Mouse (Mus musculus): ENCODE data around the gene Slc3a2.

The Slc3a2 gene

DNA sequence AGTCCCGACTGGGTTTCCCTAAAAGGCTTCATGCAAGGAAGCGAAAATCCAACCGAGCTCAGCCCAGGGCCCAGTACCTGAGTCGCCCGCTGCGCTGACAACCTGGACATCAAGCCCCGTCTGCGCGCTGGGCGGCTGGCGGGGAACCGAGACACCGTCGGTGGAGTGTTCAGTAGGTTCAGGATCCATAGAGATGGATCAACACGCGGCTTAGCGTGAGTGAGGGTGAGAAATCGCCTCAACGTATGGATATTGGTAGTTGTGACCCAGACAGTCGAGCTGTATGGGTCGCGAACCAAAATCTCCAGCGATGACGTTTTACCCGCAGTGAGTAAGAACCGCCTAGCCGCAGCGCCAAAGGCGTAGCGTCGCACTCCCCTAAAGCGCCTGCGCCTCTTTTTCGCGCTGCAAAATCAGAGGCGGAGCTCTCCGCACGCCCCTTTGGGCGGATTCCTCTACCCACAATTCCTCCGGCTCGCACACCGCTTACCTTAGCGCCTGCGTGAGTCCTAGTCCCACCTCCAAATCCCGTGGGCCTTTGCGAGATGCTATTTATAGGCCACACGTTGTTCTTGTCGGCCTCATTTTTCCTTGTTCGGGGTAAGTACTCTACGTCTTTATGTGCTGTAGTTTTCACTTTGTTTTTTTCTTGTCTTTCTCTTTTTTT is at the start of gene Slc3a2:
Gene Slc3a2 (minus strand): TSS at position 463 of the 667 bp plus-strand sequence.
- peak; percentile 98 for DNase-seq (ENCODE audit: extremely low spot score, low read depth, low spot score)

DNA sequence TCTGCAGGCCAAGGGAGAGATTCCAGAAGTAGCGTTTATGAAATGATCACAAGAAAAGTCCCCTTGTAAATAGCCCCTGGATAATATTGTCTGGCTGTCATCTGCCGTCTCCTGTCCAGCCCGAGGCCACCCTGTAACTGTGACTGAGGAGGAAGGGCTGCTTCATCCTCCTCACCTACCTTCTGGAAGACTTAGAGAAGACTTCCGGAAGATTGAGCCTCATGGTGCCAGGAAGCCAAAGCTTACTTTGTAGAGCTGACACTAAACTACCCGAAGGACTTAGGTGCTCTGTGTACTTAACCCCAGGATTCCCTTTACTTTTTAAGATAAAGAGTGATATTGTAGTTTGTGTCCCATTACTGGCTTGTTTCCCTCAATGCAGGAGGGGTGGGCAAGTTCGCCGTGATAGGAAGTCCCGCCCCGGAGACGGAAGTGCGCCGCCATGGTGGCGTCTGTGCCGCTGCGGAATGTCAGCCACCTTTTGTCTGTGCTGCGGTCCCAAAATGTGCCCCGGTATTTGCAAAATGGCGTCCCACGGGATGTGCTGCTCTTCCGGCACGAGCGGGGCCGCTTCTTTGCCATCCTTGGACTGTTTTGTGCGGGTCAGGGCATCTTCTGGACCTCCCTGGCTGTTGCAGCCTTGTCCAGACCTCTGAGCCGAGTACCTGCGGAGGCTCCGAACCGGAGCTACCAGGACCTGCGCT is 47.5 kb upstream of the Slc3a2 start, which contains the start of gene Tmem223:
Gene Tmem223 (plus strand): TSS at position 430 of the 704 bp plus-strand sequence.
- DNase-seq (ENCODE audit: extremely low spot score, low read depth, low spot score): no peak

DNA sequence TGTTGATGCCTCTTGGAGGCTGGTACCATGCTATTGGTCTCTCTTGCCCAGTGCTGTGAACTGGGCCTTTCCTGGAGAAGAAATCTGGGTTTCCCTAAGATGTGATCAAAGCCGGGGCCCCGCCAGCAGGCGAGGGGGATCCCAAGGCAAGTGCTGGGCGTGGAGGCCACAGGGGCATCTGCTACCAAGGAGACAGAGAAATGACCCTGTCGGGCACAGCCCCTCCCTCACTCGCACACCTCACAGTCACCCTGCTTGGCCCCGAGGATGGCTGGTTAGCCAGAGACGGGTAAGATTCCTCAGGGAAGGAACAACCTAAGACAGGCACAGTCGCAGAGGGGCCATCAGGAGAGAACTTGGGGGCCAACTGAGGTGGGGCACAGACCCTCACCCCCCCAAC is 42.4 kb upstream of the Slc3a2 start:
- no peak for DNase-seq (ENCODE audit: extremely low spot score, low read depth, low spot score)

- no peak for DNase-seq (ENCODE audit: extremely low spot score, low read depth, low spot score)
Measured at GRCm38 (mm10) chr19:8763276-8763675, 40.1 kb upstream of the Slc3a2 start.

DNA sequence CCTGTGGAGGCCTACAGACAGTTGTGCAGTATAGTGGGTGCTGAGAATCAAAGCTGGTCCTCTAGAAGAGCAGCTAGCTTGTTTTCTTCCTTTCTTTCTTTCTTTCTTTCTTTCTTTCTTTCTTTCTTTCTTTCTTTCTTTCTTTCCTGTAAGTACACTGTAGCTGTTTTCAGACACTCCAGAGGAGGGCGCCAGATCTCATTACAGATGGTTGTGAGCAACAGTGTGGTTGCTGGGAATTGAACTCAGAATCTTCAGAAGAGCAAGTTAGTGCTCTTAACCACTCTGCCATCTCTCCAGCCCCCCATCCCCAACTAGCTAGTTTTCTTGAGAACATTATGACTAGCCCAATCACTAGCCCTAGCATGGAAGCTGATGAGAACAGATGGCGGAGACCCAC is 37.6 kb upstream of the Slc3a2 start:
- DNase-seq (ENCODE audit: extremely low spot score, low read depth, low spot score): no peak

GRCm38 (mm10) chr19:8758899-8759298 is 35.7 kb upstream of the Slc3a2 start:
- no peak for DNase-seq (ENCODE audit: extremely low spot score, low read depth, low spot score)

- DNase-seq (ENCODE audit: extremely low spot score, low read depth, low spot score): no peak
Measured at GRCm38 (mm10) chr19:8757471-8757998, 34.4 kb upstream of the Slc3a2 start.

DNA sequence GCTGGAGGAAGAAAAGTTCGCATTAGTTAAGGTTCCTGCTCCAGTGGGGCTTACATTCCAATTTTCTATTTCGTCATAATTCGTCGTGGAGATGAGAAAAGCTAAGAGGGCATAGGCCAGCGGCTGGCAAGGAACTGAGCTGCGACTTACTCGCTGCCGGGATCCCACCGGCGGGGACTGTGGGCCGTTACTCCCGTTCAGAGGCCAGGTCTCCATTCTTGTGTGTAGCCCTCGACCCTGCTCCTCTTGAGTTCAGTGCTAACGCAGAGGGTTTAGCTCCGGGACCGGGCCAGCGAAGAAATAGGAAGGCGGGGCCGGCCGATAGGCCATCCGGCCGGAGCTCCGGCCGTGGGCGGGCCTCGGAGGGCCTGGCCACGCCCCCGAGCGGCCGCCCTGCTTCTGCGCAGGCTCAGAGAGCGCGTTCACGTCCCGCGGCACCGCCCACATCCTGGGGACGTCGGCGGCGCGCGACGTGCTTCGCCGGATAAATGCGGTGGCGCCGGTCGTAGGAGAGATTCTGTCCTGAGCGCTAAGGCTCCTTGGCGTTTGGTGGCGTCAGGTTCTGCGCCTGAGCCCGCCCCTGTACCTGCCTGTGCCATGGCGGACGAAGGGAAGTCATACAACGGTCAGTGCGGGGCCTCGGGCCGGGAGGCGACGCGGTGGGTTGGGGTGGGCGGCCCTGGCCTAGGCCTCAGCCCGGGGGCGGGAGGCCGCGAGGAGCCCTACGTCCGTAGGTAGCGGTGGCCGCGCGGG is 33.6 kb upstream of the Slc3a2 start, which contains the start of gene Nxf1:
Gene Nxf1 (plus strand): TSS at position 439 of the 753 bp plus-strand sequence.
- DNase-seq (ENCODE audit: extremely low spot score, low read depth, low spot score): no peak

- no peak for DNase-seq (ENCODE audit: extremely low spot score, low read depth, low spot score)
Measured at GRCm38 (mm10) chr19:8755652-8756051, 32.5 kb upstream of the Slc3a2 start.

GRCm38 (mm10) chr19:8747368-8747767 is 24.2 kb upstream of the Slc3a2 start:
- DNase-seq (ENCODE audit: extremely low spot score, low read depth, low spot score): no peak

DNA sequence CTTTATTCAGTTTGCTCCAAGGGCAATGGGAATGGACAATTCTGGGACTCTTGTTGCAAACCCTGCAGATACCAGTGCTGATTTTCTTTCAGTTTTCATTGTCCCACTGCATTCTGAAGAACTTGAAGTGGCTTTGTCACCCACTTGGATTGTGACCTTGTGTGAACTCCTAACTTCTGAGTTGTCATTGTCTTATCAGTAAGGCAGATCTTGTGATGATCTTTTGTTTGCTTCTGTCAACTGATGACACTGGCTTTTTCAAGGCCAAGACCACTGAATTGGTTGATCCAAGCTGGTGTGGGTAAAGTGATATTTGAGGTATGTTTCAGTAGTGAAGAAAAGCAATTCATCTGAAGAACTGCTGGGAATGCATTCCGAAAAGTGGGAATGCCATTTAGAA is 22.2 kb upstream of the Slc3a2 start:
- DNase-seq (ENCODE audit: extremely low spot score, low read depth, low spot score): no peak

DNA sequence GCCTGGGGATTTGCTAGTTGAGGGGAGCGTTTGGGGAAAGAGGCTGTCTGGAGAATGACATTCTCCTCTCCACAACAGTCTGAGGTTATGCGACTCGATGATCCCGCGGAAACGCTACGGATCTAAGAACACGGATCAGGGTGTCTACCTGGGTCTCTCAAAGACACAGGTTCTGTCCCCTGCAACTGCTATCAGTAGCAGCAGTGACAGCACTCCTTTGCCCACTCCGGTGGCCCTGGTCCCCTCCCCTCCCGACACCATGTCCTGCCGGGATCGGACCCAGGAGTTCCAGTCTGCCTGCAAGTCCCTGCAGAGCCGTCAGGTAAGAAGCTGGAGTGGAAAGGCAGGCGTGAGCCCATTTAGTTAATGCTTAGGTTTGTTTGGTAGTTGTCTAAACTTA is 19.0 kb upstream of the Slc3a2 start:
- DNase-seq (ENCODE audit: extremely low spot score, low read depth, low spot score): no peak

GRCm38 (mm10) chr19:8741243-8741869 is 18.2 kb upstream of the Slc3a2 start, which contains the start of gene Stx5a:
Gene Stx5a, plus strand, starts transcription at chr19:8741413.
- peak; percentile 98 for DNase-seq (ENCODE audit: extremely low spot score, low read depth, low spot score)

DNA sequence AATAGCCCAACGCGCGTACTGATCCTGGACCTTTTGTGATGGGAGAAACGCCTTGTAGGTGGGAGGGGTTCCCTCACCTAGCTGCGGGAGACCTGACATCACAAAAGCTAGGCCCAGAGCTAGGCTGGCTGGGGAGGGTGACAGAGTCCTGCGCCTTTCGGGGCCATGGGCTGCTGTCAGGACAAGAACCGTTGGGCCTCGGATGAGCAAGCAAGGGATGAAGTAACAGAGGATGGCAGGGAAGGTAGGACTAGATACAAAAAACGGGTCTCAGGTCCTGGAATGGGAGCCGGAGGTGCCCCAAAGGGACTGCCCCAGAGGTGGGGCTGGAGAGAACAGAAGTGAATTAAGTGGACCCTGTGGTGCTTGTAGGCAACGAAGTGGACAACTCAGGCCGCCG is 17.4 kb upstream of the Slc3a2 start, which contains the start of gene 1700092M07Rik:
Gene 1700092M07Rik (plus strand): TSS at position 116 of the 400 bp plus-strand sequence.
- DNase-seq (ENCODE audit: extremely low spot score, low read depth, low spot score): no peak

DNA sequence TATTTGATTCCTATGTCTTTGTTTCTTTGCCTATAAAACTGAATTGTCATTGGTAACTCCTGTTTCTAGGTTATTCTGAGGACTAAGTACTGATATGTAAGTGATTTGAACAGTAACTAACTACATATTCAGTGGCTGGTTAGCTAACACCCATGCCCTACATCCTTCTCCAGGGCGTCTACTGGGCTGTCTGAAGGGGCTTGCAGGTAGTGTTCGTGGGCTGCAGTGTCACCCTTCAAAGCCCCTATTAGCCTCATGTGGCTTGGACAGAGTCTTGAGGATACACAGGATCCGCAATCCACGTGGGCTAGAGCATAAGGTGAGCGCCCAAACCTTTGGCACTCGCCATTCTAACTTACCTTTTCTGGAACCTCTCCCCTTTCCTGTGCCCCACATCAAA is 16.5 kb upstream of the Slc3a2 start:
- no peak for DNase-seq (ENCODE audit: extremely low spot score, low read depth, low spot score)

GRCm38 (mm10) chr19:8738911-8739310 is 15.7 kb upstream of the Slc3a2 start:
- DNase-seq (ENCODE audit: extremely low spot score, low read depth, low spot score): no peak

DNA sequence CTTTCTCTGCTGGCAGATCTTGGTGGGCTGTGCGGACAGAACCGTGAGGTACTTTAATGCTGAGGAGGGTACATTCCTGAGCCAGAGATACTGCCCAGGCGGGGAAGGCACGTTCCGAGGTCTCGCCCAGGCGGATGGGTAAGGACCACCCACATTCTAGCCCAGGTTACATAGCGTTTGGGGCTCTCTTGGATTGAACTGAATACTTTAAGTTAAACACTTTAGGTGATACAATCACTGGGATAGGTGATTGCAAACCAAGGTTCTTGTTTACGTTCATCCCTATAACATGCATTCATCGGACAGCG is 12.9 kb upstream of the Slc3a2 start:
- DNase-seq (ENCODE audit: extremely low spot score, low read depth, low spot score): no peak

GRCm38 (mm10) chr19:8735389-8736159 is 12.4 kb upstream of the Slc3a2 start, which contains the start of gene Wdr74:
Gene Wdr74, plus strand, starts transcription at chr19:8735827.
- DNase-seq (ENCODE audit: extremely low spot score, low read depth, low spot score): no peak

DNA sequence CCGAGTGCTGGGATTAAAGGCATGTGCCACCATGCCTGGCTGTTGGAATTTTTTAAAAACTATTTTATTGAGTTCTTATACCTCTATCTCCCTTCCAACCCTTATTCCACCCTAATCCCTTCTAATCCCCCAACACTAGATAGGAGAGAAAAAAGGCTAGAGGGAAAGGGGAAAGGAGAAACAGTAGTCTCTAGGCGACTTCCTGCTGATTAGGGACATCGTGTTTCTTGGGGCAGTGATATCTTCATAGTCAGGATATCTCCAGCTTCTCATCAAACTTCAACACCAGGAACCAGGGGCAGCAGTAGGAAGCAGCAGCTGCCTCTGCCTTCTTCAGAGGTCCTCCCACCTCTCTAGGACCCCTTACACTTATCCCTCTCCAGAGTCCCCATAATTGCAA is 11.2 kb upstream of the Slc3a2 start:
- DNase-seq (ENCODE audit: extremely low spot score, low read depth, low spot score): no peak
